Mouse (Mus musculus) MEL (cell line): Measurements from ENCODE around the gene Sidt2.

ENCODE experiments used
- CTCF ChIP-seq, 3 experiments: IDR thresholded peaks in 2 of 3; conservative IDR thresholded peaks in 1 of 3; 2 replicates each; pipeline ENCODE4 v1.5.1; 2011 to 2012; ENCODE audit warnings: low read length in 3 of 3, low read depth in 2 of 3, mild to moderate bottlenecking in 2 of 3, improper control_type of control experiment in 1 of 3, inconsistent platforms in 1 of 3, mixed read lengths in 1 of 3, moderate library complexity in 1 of 3; ENCODE audit not compliant: control insufficient read depth in 1 of 3, insufficient read depth in 1 of 3, poor library complexity in 1 of 3, severe bottlenecking in 1 of 3
- ELF1 ChIP-seq: IDR thresholded peaks from 2 replicates; pipeline ENCODE4 v1.6.1; 2014; ENCODE audit warnings: low read depth, mild to moderate bottlenecking, inconsistent platforms, low read length, improper control_type of control experiment, moderate library complexity
- EP300 ChIP-seq, 2 experiments: IDR thresholded peaks; 2 replicates each; pipeline ENCODE4 v1.6.1; 2011; ENCODE audit warnings: improper control_type of control experiment in 2 of 2, low read length in 2 of 2, low read depth in 1 of 2, mild to moderate bottlenecking in 1 of 2
- GABPA ChIP-seq: IDR thresholded peaks from 2 replicates; pipeline ENCODE4 v1.6.1; 2012; ENCODE audit warnings: low read depth, mild to moderate bottlenecking, inconsistent platforms, low read length, improper control_type of control experiment, moderate library complexity
- POLR2A ChIP-seq, 2 experiments: IDR thresholded peaks; 2 replicates each; pipeline ENCODE4 v1.6.1; 2011 to 2012; ENCODE audit warnings: low read length in 2 of 2, mild to moderate bottlenecking in 2 of 2, control low read depth in 1 of 2, improper control_type of control experiment in 1 of 2, low read depth in 1 of 2, moderate library complexity in 1 of 2; ENCODE audit not compliant: control insufficient read depth in 1 of 2, insufficient read depth in 1 of 2, poor library complexity in 1 of 2
- RAD21 ChIP-seq: IDR thresholded peaks from 2 replicates; pipeline ENCODE4 v1.6.1; 2011; ENCODE audit warnings: mild to moderate bottlenecking, low read depth, low read length, improper control_type of control experiment
- TAL1 ChIP-seq: IDR thresholded peaks from 2 replicates; pipeline ENCODE4 v1.6.1; 2012; ENCODE audit warnings: mild to moderate bottlenecking, inconsistent platforms, low read length, moderate library complexity, mixed read lengths
- ZMIZ1 ChIP-seq: IDR thresholded peaks from 2 replicates; pipeline ENCODE4 v1.6.1; 2012; ENCODE audit warnings: low read depth, mild to moderate bottlenecking, inconsistent platforms, low read length, improper control_type of control experiment, moderate library complexity

DNA sequence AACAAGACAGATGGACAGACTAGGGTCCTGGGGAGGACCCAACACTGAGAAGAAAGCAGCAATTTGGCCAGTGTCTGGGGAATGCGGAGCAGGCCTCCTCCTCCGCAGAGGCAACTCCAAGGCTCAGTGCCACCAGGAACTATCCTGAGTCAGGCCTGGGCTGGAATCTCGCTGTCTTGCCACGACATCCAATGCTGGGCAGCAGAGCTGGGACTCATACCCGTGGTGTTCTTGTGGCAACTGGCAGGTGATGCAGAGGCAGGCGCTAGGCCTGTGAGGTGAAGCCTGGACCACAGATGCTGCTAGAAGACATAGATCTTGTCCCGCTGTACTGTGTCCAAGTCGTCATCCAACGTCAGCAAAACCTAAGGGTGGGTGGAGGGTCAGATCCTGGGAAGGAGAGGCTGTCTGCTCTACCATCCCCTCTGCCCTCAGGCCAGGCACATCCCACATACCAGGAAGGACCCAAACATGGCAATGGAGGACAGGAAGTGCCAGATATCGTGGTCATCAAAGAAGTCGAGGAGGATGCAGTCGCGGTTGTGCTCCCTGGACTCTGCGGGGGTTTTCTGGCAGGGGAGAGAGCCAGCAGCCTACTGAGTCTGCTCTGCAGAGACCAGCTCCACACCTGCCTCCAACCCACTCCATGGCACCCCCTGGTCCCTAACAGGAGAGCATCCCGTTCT lies 16.0 kb downstream of the Sidt2 start:
- TF ChIP-seq TAL1: no peak
- TF ChIP-seq CTCF (IDR thresholded peaks at IDR 0.05 in 2 of 3, conservative IDR thresholded peaks at IDR 0.05 in 1 of 3; ENCODE audit: control insufficient read depth in 1 of 3, insufficient read depth in 1 of 3, low read depth in 2 of 3, low read length in 3 of 3, poor library complexity in 1 of 3, severe bottlenecking in 1 of 3): no peak
- no peak for TF ChIP-seq GABPA
- TF ChIP-seq EP300 (IDR thresholded peaks at IDR 0.05; ENCODE audit: low read depth in 1 of 2, low read length in 2 of 2): no peak
- no peak for TF ChIP-seq RAD21
- TF ChIP-seq ZMIZ1: no peak
- TF ChIP-seq POLR2A (IDR thresholded peaks at IDR 0.05; ENCODE audit: control insufficient read depth in 1 of 2, insufficient read depth in 1 of 2, low read depth in 1 of 2, low read length in 2 of 2, poor library complexity in 1 of 2): no peak
- TF ChIP-seq ELF1: no peak
